8 mouse cellular contexts compared by ENCODE assay signal in the genomic region with DNA sequence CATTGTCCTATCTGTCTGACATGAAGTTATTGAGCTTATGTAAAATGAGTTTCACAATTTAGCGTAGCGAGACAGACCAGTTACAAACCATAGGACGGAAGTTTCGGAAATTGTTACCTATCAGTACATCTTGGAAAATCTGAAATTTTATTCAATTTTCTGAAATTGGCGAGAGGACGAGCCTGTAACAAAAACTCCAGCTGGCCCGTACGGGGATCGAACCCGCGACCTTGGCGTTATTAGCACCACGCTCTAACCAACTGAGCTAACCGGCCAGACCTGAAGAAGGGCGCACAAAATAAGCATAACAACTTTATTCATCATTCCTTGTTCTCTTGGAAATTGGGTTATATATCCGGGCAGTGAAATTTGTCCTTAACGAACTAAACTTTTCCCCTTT. TPM values are rescaled to one million over a fixed set of nuclear protein-coding genes. Genes with fewer than 3 reads are reported as not detected.
DNase-seq lines count a peak whose midpoint lies in the region; ATAC-seq and TF ChIP-seq lines count a peak whose summit lies in the region.

No protein-coding gene starts in this region.

- H3K9me3 ChIP-seq in CH12.LX (replicated peaks; ENCODE audit: low read length), result no peaks in the 10 kb centered on the region
- no peaks in the 10 kb centered on the region for H3K9me3 ChIP-seq in forebrain, embryonic 15.5 days
- no peaks in the 10 kb centered on the region for H3K9me3 ChIP-seq in neural tube, embryonic 14.5 days (ENCODE audit: control insufficient read depth, low read length)

- peak overlapping the region; percentile 94; the same call in 1 of the 2 replicates for H3K9ac ChIP-seq in CH12.LX (ENCODE audit: insufficient read depth, low read depth)
- peak overlapping the region; percentile 56 for H3K9ac ChIP-seq in forebrain, embryonic 15.5 days (replicated peaks)
- peak overlapping the region; percentile 32 for H3K9ac ChIP-seq in neural tube, embryonic 14.5 days (replicated peaks; ENCODE audit: low read depth, low read length)

- no peak for TF ChIP-seq POLR2A in CH12.LX (IDR thresholded peaks at IDR 0.05; ENCODE audit: low read depth, low read length)

- ATAC-seq in forebrain, embryonic 15.5 days (replicated peaks), result peak; percentile 89
- ATAC-seq in neural tube, embryonic 14.5 days (ENCODE audit: low read depth), result peak; percentile 95

- dilution Hi-C loops in CH12.LX (cut with MboI; ENCODE audit: extremely low pct_ligation_motif_present, extremely low pct_unique_long_range_greater_than_20kb, low sequenced_read_pairs), result no loop called here

- WGBS in forebrain, embryonic 15.5 days, result under 1% methylated on average over 17 of the region's 17 CpGs
- under 1% methylated on average over 17 of the region's 17 CpGs for WGBS in neural tube, embryonic 14.5 days

- intact Hi-C loops in heart, postnatal 25 days (cut with DNase I), result loop anchor here (1.0 to 2.0 kb wide), 3 partner anchors 8 to 81 kb away; no protein-coding TSS in a partner anchor

- no peaks in the 10 kb centered on the region for H3K79me2 ChIP-seq in CH12.LX (replicated peaks; ENCODE audit: control insufficient read depth, extremely low read depth, insufficient read depth, poor library complexity, severe bottlenecking)

- in situ Hi-C loops in CH12.LX (cut with MboI; ENCODE audit: low pct_ligation_motif_present, low pct_unique_long_range_greater_than_20kb, low sequenced_read_pairs), result loop anchor here (25.0 kb wide), 2 partner anchors 1501 to 1576 kb away; a partner anchor contains a TSS

- H3K27me3 ChIP-seq in CH12.LX (replicated peaks), result no peaks in the 10 kb centered on the region
- H3K27me3 ChIP-seq in forebrain, embryonic 15.5 days, result no peaks in the 10 kb centered on the region
- no peaks in the 10 kb centered on the region for H3K27me3 ChIP-seq in neural tube, embryonic 14.5 days (ENCODE audit: control insufficient read depth, insufficient read depth, low read length)

- DNase-seq in CH12.LX (ENCODE audit: extremely low read depth), result peak; percentile 85
- DNase-seq in cerebellum, adult 11 months, result peak; percentile 90
- DNase-seq in heart, postnatal 25 days (ENCODE audit: low spot score), result peak; percentile 66
- peak; percentile 88 to 98 for DNase-seq in layer of hippocampus, adult 18-20 months (ENCODE audit: low spot score in 2 of 2)
- DNase-seq in lung, adult 18-20 months, result peak; percentile 84 to 89
- peak; percentile 57 to 77 for DNase-seq in thymus, adult 18-20 months

- TF ChIP-seq EP300 in CH12.LX (IDR thresholded peaks at IDR 0.05; ENCODE audit: low read length), result no peak

- no peaks in the 10 kb centered on the region for H3K36me3 ChIP-seq in CH12.LX (replicated peaks in 1 of 2; ENCODE audit: control insufficient read depth in 1 of 2, insufficient read depth in 1 of 2, low read length in 1 of 2)
- H3K36me3 ChIP-seq in forebrain, embryonic 15.5 days, result no peaks in the 10 kb centered on the region
- H3K36me3 ChIP-seq in neural tube, embryonic 14.5 days (ENCODE audit: control insufficient read depth, insufficient read depth, low read length), result no peaks in the 10 kb centered on the region

- no peak for TF ChIP-seq RAD21 in CH12.LX (IDR thresholded peaks at IDR 0.05; ENCODE audit: low read depth, low read length)

- no peak overlapping the region for H3K27ac ChIP-seq in CH12.LX (ENCODE audit: insufficient read depth, low read depth)
- H3K27ac ChIP-seq in forebrain, embryonic 15.5 days (replicated peaks), result peak overlapping the region; percentile 72
- H3K27ac ChIP-seq in neural tube, embryonic 14.5 days (ENCODE audit: low read depth, low read length), result no peak overlapping the region

- TF ChIP-seq CTCF in CH12.LX (conservative IDR thresholded peaks at IDR 0.05 in 1 of 2, IDR thresholded peaks at IDR 0.05 in 1 of 2; ENCODE audit: low read depth in 2 of 2, low read length in 2 of 2), result no peak

- H3K4me1 ChIP-seq in CH12.LX (ENCODE audit: control insufficient read depth in 1 of 2, insufficient read depth in 2 of 2), result peaks cover 6 to 19% of the 10 kb centered on the region in 2 experiments
- peaks cover 35% of the 10 kb centered on the region for H3K4me1 ChIP-seq in forebrain, embryonic 15.5 days
- H3K4me1 ChIP-seq in neural tube, embryonic 14.5 days (ENCODE audit: control insufficient read depth, insufficient read depth, low read length), result no peaks in the 10 kb centered on the region

- H3K4me3 ChIP-seq in CH12.LX (replicated peaks in 1 of 3; ENCODE audit: low read depth in 2 of 3, low read length in 2 of 3, poor library complexity in 1 of 3), result peak overlapping the region; percentile 57 to 77 (median 67)
- peak overlapping the region; percentile 59 for H3K4me3 ChIP-seq in forebrain, embryonic 15.5 days
- H3K4me3 ChIP-seq in neural tube, embryonic 14.5 days (ENCODE audit: low read depth, low read length), result peak overlapping the region; percentile 43

- H3K4me2 ChIP-seq in CH12.LX (ENCODE audit: insufficient read depth, low read depth, poor library complexity, severe bottlenecking), result peak overlapping the region; percentile 79
- peak overlapping the region; percentile 76 for H3K4me2 ChIP-seq in forebrain, embryonic 15.5 days (replicated peaks)
- H3K4me2 ChIP-seq in neural tube, embryonic 14.5 days (ENCODE audit: low read depth, low read length), result peak overlapping the region; percentile 42

TF ChIP-seq in CH12.LX, 34 proteins besides CTCF, POLR2A, EP300 and RAD21:
- TF ChIP-seq CHD2 (IDR thresholded peaks at IDR 0.05; ENCODE audit: low read length) (no peak), TBP (conservative IDR thresholded peaks at IDR 0.05; ENCODE audit: low read depth, low read length) (peak; percentile 99), NELFE (IDR thresholded peaks at IDR 0.05; ENCODE audit: low read depth, low read length) (no peak), ZC3H11A (IDR thresholded peaks at IDR 0.05; ENCODE audit: low read depth, low read length) (no peak), PAX5 (IDR thresholded peaks at IDR 0.05; ENCODE audit: low read length) (no peak), GABPA (IDR thresholded peaks at IDR 0.05; ENCODE audit: insufficient replicate concordance, low read depth, low read length) (no peak)
TF ChIP-seq in CH12.LX: peak in this region for 1.

RNA-seq across cellular contexts. Expression of a gene that starts 14.2 kb away (rescaled TPM):
- total RNA-seq in CH12.LX (2012; rRNA removed) (10.1 and 13.1 TPM in 2 replicates), CH12.LX (2014; rRNA removed) (14.4 and 15.4 TPM in 2 replicates)
- polyA plus RNA-seq in CH12.LX (2012; ENCODE audit: insufficient read length, low read depth), result 11.7 and 12.9 TPM in 2 replicates
- 13.0 and 13.2 TPM in 2 replicates for polyA plus RNA-seq in forebrain, embryonic 15.5 days (2015; fragmentation: Nextera tagmentation; extraction: Ambion mirVana)
- total RNA-seq in heart, postnatal 25 days (2021), result 1 to 10 TPM; 3.9 to 4.4 TPM
- total RNA-seq in layer of hippocampus, adult 18-20 months (2021), result 1 to 10 TPM; 8.8 to 9.5 TPM
- 8.8 and 9.5 TPM in 2 replicates for polyA plus RNA-seq in neural tube, embryonic 14.5 days (2014; fragmentation: Nextera tagmentation; extraction: Ambion mirVana)

RNA-seq across cellular contexts. Expression of a gene that starts 27.8 kb away (rescaled TPM):
- total RNA-seq in CH12.LX (2012; rRNA removed) (0.38 and 0.51 TPM in 2 replicates), CH12.LX (2014; rRNA removed) (0.20 TPM in 2 replicates)
- 0.08 and 0.21 TPM in 2 replicates for polyA plus RNA-seq in CH12.LX (2012; ENCODE audit: insufficient read length, low read depth)
- 0.05 and 0.08 TPM in 2 replicates for polyA plus RNA-seq in forebrain, embryonic 15.5 days (2015; fragmentation: Nextera tagmentation; extraction: Ambion mirVana)
- not detected for total RNA-seq in heart, postnatal 25 days (2021)
- not detected for total RNA-seq in layer of hippocampus, adult 18-20 months (2021)
- 0.17 TPM in 1 of 2 replicates, not detected in the other for polyA plus RNA-seq in neural tube, embryonic 14.5 days (2014; fragmentation: Nextera tagmentation; extraction: Ambion mirVana)

RNA-seq across cellular contexts. Expression of a gene that starts 50.7 kb away (rescaled TPM):
- total RNA-seq in CH12.LX (2012; rRNA removed), result 1.1 and 1.3 TPM in 2 replicates
- 1.2 and 1.3 TPM in 2 replicates for total RNA-seq in CH12.LX (2014; rRNA removed)
- 2.1 and 2.8 TPM in 2 replicates for polyA plus RNA-seq in CH12.LX (2012; ENCODE audit: insufficient read length, low read depth)
- polyA plus RNA-seq in forebrain, embryonic 15.5 days (2015; fragmentation: Nextera tagmentation; extraction: Ambion mirVana), result 0.11 TPM in 1 of 2 replicates, not detected in the other
- total RNA-seq in heart, postnatal 25 days (2021), result not detected
- total RNA-seq in layer of hippocampus, adult 18-20 months (2021), result 1 to 10 TPM in 1 of 2 experiments, under 1 TPM in 1; 0.91 to 1.4 TPM
- polyA plus RNA-seq in neural tube, embryonic 14.5 days (2014; fragmentation: Nextera tagmentation; extraction: Ambion mirVana), result not detected in 2 replicates

Comparison
In these comparisons a context has a peak if more than half of its experiments do, and no peak if none do; other contexts are left out.
1. H3K9ac ChIP-seq: peak in every context shown above with its lines; median percentile 94 in CH12.LX; 56 in forebrain, embryonic 15.5 days; 32 in neural tube, embryonic 14.5 days.